Mouse (Mus musculus): Measurements from ENCODE around the gene Acacb.
A peak's percentile ranks its signal among the peaks of the same experiment; 100 is the strongest.

Acacb gene

DNA sequence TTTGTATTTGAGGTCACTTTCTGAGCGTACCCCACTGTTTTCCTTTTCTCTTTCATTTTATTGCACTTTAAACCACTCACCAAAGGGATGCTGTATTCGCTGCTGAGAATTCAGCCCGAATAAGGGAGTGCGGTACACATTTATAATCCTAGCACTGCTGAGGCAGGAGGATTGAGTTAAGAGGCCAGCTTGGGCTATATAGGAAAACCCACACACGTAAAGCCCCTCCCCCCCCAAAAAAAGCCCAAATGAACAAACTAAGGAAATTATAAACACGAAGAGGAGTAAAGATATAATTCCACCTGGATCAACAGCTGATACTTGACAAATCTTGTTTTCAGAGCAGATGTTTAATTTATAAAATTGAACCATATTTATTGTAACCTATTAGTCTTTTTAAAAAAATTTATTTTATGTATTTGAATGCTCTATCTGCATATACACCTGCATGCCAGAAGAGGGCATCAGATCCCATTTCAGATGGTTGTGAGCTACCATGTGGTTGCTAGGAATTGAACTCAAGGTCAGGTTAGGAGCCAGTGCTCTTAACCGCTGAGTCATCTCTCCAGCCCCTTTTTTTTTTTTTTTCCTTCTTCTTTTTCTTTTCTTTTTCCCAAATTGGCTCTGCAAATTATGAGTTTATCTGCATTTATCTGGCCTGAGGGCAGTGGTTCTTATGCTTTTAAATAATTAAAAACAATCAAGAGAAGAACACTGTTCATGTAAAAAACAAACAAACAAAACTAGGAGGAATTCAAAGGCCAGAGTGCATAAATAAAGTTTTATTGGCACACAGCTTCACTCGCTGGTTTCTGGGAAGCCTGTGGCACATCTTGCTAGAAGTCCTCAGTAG is 30.4 kb downstream of the Acacb start:
- no peak for DNase-seq (ENCODE audit: low spot score)

DNA sequence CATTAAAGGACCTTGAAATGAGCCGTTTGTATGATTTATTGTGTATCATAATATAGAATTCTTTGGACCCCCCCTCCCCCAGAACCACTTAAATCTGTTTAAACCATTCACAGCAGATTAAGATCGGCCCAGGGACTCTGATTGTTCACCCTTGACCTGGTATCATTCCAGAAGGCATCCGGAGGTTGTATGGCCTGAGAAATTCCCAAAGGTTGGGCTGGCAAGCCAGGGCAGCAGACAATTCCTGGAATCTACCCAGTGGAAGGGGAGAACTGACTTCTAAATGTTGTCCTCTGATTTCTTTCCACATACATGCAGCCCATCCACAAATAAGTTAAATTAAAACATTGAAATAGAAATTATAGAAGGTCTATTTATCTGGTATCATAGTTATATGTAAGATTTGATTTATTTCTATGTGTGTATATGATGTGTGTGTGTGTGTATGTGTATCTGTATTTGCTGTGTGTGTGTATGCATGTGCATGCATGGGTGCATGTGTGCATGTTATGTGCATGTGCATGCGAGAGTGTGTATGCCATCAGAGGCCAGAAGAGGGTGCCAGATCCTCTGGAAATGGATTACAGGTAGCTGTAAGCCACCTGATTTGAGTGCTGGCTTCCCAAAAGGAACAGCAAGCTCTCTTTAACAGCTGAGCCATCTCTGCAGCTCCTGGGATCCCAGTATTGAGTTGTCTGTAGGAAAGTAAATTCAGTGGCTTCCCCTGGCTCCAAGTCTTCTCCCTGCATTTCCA is 31.8 kb downstream of the Acacb start:
- no peak for DNase-seq (ENCODE audit: low spot score)

DNA sequence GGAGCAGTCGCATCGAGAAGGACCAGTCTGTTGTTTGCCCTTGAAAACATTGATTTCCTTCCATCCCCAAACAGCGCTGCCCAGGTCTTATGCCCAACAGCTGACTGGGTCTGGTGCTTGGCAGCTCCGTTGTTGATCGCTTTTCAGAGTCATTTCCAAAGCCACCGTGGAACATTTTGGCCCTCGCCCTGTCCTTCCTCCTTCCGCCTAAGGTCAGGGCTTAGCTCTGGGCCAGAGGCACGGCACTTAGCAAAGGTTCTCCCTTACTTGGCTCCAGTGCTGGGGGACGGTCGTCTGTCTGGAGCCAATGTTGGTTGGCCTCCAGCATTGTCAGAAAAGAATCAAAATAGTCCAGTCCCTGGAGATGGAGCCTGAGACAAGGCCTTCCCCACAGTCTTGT is 33.2 kb downstream of the Acacb start:
- DNase-seq (ENCODE audit: low spot score): no peak

DNA sequence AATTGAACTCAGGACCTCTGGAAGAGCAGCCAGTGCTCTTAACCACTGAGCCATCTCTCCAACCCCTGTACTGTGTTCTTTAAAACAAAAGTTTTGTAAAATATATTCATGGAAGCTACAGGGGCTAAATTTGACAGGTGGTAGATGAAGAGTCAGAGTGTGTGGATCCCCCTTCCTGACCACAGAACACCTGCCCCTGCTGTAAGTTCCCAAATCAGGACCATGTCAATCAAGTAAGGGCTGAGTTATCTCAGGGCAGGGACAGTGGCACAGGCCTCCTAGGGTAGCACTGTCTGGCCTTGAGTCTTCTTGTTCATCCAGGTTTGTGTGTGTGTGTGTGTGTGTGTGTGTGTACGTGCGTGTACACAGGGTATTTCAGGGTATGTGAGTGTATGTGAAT is 37.2 kb downstream of the Acacb start:
- no peak for DNase-seq (ENCODE audit: low spot score)

DNA sequence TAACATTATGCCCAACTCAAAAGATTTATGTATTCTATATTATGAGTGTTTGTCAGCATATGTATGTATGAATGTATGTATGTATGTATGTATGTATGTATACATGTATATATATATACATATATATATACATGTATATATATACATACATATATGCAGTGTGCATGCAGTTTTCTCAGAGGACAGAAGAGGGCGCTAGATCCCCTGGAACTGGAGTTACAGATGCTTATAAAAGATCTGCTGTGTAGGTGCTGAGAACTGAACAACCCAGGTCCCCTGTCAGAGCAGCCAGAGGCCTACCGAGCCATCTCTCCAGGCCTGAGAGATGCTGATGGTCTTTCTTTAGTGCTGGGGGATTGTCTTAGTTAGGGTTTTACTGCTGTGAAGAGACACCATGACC is 40.8 kb downstream of the Acacb start:
- no peak for DNase-seq (ENCODE audit: low spot score)

DNA sequence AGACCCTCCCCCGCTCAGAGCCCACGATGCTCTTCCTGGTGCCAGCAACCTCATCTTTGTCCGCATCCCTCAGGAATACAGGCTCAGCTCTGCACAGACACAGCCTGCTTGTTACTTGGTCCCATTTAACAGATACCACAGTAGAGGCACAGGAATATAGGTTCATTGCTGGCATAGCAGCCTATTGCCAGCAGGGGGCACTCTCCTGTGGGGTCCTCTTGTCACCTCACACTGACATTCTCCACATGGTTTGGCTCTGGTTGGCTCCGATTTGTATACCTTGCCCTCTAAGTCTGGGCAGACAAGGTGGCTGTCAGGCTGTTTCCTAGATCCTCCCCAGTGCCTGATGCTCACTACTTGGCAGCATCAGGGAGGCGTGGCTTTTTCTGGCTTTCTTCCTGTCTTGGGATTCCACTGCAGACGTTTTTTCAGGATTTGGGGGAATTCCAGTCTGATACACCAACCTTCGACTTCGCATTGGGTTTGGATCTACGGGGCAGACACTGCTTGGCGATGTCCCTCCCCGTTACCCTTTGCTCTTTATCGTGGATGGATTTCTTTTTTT is 42.6 kb downstream of the Acacb start:
- DNase-seq (ENCODE audit: low spot score): no peak

DNA sequence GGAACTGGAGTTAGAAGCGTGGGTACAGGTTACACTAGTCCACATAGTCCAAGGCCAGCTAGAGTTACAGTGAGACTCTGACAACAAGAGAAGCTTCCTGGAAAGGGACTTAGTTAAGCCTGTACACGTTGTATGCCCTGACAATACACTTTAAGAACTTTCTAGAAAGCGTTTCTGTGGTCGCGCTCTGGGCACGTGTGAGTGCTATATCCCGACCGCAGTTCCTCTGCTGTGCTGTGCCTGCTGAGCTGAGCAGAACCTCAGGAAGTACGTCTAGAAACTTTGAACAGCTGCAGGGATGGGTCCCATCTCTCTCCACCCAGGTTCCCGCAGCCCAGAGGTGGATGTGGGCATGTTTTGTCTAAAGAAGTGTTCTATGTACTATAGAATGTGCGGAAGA is 47.8 kb downstream of the Acacb start:
- no peak for DNase-seq (ENCODE audit: low spot score)

DNA sequence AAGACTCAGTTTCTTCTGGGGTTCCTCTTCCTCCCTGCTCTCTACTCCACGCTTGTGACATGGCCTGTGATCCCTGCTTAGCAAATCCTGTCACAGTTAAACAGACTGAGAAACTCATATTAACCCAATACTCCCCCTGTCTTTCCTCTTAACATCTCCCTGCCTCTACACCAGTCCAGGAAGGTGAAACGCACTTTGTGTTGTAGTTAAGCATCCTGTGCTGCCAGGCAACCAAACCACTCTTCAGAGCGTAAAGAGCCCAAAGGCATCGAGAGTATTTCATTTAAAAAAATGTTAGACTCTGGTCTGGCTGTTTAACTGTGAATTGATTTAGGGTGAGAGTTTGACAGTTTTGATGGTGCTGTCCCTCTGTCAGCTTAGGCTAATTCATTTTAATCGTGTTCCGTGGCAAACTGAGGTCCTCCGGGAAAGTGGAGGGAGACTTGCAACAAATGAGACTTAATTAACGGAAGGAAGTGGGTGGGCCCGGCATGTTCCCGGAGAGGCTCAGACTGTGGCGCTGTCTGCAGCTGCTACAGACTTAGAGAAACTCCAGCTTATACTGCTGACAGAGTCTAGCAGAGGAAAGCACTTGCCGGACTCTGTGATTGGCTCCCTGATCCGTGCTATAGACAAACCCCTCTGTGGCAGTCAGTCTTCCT is 52.9 kb downstream of the Acacb start:
- no peak for DNase-seq (ENCODE audit: low spot score)

DNA sequence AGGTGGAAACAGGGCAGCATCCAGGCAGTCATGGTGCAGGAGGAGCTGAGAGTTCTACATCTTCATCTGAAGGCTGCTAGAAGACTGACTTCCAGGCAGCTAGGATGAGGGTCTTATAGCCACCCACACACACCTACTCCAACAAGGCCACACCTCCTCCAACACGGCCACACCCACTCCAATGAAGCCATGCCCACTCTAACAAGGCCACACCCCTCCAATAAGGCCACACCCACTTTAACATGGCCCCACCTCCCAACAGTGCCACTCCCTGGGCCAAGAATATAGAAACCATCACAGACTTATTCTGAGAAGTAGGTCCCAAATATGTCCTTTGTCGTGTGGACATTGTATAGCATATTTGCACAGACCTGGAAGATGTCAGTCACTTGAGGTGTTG is 59.8 kb downstream of the Acacb start:
- no peak for DNase-seq (ENCODE audit: low spot score)

DNA sequence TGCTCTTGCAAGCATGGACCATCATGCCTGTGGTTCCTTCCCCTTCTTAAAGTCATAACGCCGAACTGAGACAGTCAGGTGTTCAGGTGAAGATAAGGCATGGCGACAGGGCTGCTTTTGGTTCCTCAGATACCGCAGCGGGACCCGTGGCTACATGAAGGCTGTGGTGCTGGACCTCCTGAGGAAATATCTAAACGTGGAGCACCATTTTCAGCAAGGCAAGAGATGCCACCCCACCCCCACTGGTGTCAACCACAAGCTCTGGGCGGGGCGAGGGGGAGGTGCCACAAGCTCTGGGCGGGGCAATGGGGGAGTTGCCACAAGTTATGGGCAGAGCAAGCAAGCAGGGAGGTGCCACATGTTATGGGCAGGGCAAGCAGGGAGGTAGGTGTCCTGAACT is 66.8 kb downstream of the Acacb start:
- no peak for DNase-seq (ENCODE audit: low spot score)

DNA sequence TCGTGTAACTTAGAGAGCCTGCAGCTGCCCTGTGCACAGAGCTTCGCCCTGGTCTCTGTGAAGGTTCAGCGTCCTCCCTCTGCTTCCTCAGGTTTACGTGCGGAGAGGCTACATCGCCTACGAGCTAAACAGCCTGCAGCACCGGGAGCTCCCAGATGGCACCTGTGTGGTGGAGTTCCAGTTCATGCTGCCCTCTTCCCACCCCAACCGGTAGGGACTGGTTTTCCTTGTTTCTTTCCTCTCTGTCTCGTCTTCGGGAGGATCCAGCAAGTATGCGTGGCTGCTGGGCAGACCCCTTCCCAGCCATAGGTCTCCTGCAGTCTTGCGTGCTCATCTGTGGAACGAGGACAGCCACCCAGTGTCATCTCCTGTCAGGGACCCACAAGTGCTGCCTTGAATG is 72.4 kb downstream of the Acacb start:
- DNase-seq (ENCODE audit: low spot score): no peak

DNA sequence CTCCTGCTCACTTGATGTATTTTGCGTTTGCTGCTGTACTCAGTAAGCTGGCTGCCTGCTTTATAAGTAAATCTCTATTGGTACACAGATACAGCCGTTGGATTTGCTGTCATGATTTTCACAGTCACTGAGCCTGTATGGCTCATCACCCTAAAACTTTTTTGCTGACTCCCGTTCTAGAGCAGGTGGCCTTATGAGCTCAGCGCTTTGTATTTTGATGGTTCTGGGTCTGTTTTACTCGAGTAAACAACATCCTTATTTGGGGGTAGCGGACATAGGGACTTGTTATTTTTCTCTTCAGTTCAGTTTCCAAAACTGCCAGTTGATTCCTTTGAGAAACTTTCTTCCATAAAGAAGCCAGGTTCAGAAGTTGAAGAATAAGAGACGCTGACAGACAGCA is 79.7 kb downstream of the Acacb start:
- DNase-seq (ENCODE audit: low spot score): no peak

DNA sequence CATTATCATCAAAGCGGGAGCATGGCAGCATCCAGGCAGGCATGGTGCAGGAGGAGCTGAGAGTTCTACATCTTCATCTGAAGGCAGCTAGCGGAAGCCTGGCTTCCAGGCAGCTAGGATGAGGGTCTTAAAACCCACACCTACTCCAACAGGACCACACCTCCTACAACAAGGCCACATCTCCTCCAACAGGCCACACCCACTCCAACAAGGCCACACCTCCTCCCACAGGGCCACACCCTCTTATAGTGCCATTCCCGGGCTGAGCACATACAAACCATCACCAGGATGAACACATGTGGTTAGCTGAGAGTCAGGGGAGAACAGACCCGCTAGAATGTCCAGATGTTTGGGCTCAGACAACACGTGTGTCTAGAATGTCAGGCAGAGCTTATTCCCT is 82.6 kb downstream of the Acacb start:
- DNase-seq (ENCODE audit: low spot score): no peak

DNA sequence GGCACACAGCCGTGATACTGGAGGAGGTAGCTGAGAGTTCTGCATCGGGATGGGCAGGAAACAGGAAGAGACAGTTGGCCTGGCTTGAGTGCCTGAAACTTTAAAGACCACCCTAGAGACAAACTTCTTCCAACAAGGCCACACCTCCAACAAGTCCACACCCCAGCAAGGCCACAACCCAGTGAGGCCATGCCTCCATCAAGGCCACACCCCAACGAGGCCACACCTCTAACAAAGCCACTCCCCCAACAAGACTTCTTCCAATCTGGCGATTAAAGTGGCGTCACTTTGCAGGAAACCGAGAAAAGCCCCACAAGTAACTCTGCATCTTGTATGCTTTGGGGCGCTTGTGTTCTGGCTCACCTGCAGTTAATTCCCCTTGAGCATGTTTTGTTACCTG is 92.6 kb downstream of the Acacb start:
- no peak for DNase-seq (ENCODE audit: low spot score)

DNA sequence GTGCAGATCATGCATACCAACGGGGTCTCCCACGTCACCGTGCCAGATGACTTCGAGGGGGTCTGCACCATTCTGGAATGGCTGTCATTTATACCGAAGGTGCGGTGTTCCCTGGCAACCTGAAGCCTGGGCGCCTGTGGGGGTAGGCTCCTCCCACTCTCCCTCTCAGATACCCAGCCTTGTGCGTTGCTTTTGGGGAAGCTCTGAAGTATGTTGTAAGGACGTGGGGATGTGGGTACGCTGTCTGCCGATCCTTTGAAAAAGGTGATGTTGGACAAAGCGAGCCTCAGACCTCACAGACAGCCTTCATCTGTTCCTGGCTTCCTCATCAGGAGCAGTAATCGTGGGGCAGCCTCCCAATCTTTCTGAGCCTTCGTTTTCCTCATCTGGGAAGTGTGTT is 93.4 kb downstream of the Acacb start:
- no peak for DNase-seq (ENCODE audit: low spot score)

DNA sequence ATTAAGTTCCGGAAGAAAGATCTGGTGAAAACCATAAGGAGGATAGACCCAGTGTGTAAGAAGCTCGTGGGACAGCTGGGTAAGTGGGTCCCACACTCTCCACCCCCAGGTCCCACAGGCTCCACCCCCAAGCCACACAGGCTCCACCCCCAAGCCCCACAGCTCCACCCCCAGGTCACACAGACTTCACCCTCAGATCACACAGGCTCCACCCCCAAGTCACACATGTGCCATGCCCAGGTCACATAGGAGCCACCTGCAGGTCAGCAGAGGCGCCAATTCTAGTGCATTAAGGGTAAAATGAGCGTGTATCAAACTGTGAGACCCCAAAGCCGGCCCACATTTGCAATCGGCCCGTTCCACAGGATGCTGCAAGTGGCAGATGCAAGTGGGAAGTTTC is 100.1 kb downstream of the Acacb start:
- DNase-seq (ENCODE audit: low spot score): no peak

DNA sequence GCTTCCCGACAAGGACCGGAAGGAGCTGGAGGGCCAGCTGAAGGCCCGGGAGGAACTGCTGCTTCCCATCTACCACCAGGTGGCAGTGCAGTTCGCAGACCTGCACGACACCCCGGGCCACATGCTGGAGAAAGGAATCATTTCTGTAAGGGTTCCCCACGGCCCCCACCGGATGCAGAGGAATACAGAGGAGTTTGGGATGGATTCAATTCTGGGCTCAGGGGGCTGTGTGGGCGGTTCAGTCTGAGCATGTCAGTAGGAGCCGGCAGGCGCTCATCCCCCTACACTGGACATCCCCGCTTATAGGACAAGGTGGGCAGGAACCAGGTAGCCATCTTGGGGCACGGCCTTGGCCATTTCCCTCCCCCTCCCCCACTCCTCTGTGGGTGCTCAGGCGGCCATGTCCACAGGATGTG is 101.8 kb downstream of the Acacb start:
- DNase-seq (ENCODE audit: low spot score): peak; percentile 75

DNA sequence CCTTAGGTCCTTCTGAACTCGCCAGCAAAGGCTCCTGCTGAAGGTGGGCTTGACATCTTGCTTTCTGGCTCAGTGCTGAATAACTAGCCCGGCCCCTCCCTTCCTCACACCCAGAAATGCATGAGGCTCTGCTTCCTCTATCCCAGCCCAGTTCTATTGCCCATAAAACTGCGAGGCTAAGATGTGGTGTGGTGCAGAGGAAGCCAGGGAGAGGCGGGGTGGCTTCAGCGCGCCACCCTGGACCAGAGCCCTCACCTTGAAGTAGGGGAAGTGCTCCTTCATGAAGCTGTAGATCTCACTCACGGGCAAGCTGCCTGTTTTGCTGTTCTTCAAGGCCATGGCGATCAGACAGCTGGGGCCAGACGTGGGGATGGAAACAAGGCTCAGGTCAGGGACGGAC is 113.2 kb downstream of the Acacb start:
- DNase-seq (ENCODE audit: low spot score): no peak

DNA sequence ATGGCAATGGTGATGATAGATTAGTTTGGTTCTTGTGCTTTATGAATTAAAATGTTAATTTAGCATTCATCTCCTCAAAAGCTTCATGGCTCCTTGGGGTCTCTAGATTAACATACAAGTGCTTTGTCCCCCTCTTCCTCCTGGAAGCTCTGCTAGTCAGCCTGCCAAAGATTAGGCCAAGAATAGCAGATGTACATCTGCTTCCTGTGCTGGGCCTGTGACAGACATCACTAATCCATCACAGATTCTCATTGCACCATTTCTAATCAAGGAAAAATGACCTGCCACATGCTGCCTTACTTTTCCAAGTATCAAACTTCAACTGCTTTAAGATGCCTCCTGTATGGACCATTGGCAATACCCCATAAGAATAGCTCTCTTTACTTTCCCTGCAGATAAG is 115.2 kb downstream of the Acacb start:
- DNase-seq (ENCODE audit: low spot score): no peak

DNA sequence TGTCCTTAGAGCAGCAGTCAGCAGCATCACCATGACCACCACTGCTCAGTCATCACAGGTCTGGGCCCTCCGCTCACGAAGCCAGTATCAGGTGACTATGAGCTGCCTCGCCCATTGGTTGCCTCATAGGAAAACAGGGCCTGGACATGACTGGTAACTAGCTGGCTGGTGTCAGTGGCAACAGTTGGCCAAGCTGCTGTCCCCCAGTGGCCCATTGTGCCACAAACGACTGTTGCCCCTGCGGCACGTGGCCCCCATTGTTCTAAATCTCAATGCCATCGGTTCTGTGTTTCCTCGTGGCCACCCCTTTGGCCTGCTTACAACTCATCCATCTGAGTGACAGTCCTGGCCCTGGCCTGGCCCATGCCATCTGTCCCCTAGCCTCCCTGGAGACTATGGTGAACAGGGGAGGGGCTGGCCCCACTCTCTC is 117.7 kb downstream of the Acacb start:
- no peak for DNase-seq (ENCODE audit: low spot score)

DNA sequence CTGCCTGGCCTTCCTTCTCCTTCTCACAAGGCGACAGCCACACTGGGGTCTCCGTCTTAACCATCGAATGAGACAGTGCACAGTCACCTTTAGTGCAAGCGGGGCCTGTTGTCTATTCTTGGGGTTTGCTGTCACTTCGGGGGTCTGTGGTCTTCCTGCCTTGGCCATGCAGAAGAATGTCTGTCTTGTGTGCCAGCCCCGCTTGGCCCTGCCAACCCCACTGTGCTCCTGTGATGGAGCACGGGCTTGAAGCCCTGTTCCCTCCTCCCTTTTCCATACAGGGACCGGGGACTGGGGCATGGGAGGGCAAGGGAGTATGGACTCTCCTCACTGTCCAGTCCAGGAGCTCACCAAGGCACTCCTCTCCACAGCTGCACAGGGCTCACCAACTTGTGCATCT is 118.5 kb downstream of the Acacb start:
- no peak for DNase-seq (ENCODE audit: low spot score)

DNA sequence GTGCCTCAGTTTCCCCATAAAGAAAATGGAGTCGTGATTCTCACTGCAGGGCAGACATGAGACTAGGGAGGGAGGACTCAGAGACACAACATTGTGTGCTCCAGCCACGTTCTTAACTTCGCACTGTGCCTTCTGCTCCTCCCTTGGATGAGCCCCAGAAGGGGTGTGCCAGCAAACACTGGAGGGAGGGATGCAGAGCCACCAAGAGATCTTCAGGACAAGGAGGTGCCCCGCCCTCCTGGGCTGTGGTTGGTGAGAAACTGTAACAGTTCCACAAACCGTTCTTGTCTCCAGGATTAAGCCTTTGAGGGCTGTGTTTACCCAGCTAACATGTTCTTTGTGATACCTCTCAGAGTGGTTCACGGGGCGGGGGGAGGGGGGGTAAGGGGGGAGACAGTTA is 122.3 kb downstream of the Acacb start:
- DNase-seq (ENCODE audit: low spot score): peak; percentile 58

DNA sequence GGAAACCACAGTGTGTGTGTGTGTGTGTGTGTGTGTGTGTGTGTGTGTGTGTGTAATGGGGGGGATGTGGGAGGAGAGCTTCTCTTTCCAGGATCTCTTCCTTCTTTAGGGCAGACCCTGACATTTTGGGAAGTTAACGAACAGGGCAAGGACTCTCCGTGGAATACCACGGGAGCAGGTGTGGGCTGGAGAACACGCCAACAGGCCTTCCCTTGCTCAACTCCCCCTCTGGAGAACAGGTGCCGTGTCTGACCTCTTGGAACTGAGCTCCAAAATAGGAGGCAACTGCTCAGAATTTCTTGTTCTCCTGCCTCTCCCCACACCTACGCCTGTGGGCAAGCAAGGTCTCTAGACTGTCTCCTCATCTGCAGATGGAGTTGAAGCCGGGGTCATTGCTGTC is 123.2 kb downstream of the Acacb start:
- DNase-seq (ENCODE audit: low spot score): no peak
